Mouse (Mus musculus) liver, postnatal 0 days (tissue): ENCODE measurements around the gene Tnni2.

Experiments used
- CTCF ChIP-seq: sonication (generic); IDR thresholded peaks from 2 replicates; pipeline ENCODE4 v1.5.1; 2016; ENCODE audit warnings: antibody characterized with exemption, low read depth
- EP300 ChIP-seq: IDR thresholded peaks from 2 replicates; pipeline ENCODE4 v1.6.1; 2016; ENCODE audit warnings: antibody characterized with exemption, low read depth, mild to moderate bottlenecking

DNA sequence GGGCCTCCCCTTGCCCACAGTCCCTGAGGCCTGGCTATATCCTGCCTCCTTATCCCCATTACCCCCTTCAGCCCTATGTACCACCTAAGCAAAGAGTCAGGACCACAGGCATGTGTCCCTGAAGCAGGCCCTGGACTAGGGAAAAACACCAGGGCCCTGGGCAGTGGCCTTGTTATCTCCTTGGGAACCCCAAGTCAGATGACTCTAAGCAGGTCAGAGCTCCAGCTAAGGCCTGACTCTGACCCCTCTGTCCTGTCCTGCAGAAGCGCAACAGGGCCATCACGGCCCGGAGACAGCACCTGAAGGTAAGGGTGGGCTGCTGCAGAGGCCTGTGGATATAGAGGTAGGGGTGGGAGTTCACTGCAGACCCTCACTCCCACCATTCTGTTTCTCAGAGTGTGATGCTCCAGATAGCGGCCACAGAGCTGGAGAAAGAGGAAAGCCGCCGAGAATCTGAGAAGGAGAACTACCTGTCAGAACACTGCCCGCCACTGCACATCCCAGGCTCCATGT, 1.4 kb downstream of the Tnni2 start:
- TF ChIP-seq CTCF (no peak), EP300 (no peak)
